Mouse (Mus musculus) frontal cortex, adult (tissue): ENCODE results near the gene Cish.
A peak's percentile ranks its signal among the peaks of the same experiment; 100 is the strongest.

Source experiments
- ATAC-seq: cut with Nextera tagmentation; 2 replicates; pipeline ENCODE4 v1.9.2; 2017; ENCODE audit warnings: mild to moderate bottlenecking, moderate library complexity, mixed read lengths; ENCODE audit not compliant: low TSS enrichment

Cish gene

DNA sequence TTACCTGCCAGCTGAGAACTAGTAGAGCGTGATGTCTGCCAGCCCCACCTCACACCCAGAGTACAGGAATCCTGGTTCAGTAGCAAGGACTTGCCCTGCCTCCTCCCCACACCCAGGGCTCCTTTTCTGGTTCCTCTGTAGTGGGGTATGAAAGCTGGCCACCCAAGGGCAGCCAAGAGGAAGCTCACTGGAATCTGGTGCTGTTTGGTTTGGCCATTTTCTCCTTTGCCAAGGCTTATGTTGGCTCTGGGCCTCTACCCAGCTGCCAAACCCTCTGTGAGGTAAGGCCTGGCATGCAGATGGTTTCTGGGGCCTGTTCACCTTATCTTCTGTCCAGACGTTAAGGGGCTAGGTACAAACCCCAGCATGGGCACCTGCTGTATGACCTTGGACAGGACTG lies 20.0 kb downstream of the Cish start:
- ATAC-seq = no peak

DNA sequence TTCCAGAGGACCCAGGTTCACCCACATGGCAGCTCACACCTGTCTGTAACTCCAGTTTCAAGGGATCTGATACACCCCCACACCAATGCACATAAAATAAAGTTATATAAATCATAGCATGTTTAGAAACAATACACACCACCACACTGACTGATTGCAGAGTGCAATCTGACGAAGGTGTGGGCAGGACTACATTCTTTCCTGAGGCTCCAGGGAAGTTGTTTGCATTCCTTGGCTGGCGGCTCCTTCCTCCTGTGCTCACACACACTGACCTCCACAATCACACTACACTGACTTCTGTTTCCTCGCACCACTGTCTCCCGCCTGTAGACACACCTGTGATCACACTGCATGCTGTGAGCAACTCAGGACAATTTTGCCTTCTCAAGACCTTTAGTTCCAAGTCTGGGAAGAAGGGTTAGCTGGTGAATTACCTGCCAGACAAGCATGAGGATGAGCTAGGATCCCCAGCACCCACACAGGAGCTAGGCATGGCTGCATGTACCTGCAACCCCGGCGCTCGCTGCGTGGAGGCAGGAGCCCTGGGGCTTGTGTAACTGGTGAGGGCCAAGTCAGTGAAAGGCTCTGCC lies 26.7 kb downstream of the Cish start:
- no peak for ATAC-seq

DNA sequence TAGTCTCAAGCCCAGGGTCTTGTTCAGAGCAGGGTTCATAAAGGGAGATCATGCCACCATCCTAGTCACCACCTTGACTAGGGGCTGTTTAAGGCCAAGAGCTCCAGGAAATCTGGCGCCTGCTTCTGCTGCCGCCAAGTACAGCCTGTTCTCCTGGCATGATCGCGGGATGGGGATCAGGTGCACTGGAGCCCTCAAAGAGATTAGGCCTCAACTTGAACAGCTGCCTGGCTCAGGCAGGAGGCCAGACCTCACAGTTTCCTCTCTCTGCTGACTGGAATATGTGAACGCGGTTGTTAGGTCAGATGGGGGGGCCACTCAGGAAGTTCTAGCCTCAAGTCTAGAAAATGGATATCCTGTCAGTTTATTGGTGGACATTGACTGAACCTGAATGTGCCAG lies 27.7 kb downstream of the Cish start:
- ATAC-seq = no peak

DNA sequence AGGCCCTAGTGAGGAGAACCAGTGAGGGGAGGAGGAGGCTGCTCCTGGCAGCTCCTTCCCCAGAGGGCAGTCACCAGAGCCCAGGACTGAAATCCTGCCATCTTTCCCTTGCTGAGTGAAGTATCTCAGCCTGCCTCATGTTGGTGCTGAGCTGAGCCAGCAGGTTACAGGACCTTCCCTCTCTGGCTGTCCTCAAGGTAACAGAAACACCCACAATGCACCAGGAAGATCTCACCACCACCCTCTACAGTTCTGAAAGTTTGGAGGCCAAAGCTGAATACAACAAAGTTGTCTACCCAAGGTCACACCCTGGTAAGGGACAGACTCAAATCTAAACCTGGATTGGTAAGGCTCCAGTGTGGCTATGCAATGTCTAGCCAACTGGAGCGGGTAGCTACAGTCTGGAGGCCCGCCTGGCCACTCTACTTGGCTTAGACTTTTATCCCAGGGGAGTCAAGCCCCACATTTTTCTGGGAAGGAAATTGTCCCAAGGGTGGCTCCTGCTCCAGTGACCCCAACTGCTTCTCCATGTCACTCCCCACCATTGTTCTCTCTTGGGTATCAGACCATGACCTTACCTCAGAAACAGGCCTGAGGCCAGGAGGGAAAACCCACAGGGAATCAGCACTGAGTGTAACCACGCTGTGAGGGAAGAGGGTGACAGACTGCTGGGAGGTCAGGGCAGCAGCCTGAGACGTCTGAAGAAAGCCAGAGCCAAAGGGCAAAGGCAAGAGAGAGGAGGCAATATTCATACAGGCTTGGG lies 29.2 kb downstream of the Cish start:
- ATAC-seq = no peak

DNA sequence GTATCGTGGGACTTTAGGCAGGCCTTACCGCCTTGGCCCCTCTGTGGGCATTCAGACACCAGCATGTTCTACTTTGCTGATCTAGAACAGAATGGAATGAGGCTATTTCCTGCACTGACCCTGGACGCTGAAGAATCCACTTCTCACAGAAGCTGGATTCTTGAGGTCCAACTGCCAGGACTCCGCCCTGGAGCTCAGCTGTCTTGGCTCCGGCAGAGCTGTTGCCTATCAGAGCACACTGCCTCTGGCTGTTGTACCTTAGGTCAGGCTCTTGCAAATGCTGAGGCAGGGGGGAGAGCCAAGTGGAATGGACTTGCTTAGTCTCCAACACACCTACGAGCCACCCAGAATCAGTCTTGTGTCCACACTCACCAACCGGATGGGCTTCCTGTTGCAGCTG lies 30.1 kb downstream of the Cish start:
- ATAC-seq = no peak

DNA sequence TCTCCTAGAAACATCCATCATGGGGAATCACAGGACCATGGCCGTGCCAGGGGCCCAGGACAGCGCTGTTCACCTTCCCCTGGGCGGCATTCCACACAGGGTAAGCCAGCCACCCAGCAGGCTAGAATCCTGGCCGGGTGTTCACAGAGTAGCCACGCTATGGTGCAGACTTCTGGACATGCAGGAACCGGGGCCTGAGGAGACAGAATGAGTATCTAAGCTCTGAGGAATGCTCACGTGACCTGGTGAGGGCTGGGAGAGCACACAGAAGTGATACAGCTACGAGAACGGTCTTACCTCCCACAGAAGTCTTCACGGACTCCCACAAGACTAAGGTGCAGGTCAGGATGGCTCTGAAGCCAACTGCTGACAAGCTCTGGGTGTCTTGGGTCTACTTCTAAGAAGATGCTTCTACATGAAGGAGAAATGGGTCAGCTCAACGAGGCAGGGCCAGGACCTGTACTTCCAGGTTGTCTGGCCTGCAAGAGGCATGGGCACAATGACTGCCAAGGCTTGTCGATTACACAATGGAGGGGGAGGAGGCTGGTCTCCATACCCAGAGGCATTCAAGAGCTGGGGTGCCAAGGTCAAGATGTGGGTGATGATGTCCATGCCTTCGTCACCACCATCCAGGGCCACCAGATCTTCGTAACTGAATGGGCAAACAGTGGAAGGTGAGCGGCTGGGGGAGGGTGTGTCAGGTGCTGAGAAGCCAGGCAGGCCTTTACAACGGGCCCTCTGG lies 32.2 kb downstream of the Cish start:
- ATAC-seq = no peak

DNA sequence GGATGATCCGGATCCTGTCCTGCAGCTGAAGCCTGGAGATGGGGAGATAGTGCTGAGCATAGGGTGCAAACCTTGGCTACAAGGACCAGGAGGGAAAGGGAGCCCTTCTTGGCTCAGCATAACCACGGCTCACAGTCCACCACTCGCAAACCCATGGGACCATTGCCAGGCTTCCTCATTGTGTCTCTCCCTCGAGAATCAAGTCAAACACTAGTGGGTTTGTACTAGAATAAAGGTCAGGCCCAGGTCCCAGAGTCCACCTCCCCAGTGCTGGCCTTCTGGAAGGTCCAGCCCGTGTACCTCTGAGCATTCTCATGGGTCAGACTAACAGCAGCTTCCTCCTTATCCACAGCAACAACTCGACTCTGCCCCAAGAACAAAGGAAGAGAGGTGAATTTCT lies 35.0 kb downstream of the Cish start:
- no peak for ATAC-seq

DNA sequence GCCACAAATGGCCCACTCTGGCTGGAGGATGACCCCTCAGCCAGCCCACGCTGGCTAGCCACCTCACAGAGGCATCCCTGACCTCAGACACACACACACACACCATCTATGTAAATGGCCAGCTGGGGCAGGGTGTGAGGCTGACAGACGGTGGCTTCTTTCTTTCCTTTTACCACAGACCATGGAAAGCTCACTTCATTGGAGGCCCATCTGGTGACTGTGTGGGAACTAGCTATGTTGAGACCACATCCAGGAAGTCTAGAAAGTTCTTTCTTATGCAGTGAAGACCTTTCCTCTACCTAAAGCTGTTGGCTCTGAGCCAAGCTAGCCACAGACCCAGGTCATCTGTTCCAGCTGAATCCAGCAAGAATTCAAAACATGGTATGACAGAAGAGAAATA lies 37.9 kb downstream of the Cish start:
- ATAC-seq = no peak

DNA sequence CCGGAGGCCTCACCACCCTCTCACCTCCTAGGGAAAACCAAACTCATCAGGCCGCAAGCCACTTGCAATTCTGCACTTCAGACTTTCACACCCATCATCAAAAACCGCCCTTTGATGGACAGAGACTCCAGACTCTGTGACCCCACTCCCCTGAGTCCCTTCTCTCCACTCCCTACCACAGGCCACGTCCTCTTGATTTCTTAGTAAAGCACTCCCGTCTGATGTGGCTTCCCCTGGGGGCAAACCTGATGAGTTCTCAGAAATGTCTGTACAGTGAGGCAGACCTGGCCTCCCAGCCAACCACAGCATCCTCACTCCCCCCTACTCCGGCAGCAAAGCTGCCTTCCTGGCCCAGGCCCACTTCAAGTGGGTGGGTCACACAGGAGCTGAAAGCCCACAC lies 38.5 kb downstream of the Cish start:
- no peak for ATAC-seq

DNA sequence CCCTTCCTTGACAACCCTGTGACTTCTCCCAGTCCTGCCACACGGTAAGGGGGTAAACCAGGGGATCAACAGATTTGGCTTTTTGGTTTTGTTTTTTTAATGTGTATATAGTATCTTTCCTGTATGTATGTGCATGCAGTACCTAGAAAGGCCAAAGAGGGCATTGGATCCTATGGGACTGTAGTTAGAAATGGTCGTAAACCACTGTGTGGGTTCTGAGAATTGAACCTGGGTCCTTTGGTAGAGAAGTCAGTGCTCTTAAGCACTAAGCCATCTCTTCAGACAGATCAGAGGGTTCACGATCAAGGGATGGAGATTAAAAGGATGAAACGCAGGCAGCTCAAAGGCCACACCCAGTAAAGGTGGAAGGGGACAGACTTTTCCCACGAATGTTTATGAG lies 39.2 kb downstream of the Cish start:
- no peak for ATAC-seq

DNA sequence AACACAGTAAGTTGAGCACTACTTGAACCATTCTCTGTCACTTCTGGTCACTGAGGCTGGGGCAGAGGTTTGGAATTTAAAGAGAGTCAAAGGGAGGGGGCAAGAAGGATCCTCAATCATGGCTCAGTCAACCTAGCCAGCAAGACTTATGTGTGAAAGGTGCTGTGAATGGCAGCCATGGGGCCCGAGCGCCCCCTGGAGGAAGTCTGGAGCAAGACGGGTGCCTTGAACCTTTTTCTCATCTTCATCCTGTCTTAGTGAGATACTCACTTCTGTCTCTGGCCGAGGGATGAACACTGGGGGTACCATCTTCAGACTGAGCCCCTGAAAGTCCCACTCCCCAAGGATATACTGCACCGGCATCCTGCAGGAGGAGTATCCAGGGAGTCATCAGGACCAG lies 40.1 kb downstream of the Cish start:
- ATAC-seq = no peak

DNA sequence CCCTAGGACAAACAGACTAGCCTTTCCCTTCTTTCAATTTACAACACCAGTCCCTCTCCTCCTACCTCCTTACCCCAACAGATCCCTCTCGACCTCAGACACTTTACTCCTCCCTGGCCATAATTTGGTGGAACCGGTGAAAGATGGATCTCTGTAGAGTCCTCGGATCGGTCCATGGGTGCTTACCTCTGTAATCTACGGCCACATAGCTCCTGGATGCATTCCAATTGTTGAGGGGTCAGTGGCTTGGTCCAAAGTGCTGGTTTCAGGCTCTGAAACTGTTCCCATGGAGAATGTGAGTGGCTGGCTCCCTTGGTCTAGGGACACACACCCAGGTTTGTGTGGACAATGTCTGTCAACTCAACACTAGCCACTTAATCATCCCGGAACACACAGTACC lies 40.6 kb downstream of the Cish start:
- no peak for ATAC-seq

DNA sequence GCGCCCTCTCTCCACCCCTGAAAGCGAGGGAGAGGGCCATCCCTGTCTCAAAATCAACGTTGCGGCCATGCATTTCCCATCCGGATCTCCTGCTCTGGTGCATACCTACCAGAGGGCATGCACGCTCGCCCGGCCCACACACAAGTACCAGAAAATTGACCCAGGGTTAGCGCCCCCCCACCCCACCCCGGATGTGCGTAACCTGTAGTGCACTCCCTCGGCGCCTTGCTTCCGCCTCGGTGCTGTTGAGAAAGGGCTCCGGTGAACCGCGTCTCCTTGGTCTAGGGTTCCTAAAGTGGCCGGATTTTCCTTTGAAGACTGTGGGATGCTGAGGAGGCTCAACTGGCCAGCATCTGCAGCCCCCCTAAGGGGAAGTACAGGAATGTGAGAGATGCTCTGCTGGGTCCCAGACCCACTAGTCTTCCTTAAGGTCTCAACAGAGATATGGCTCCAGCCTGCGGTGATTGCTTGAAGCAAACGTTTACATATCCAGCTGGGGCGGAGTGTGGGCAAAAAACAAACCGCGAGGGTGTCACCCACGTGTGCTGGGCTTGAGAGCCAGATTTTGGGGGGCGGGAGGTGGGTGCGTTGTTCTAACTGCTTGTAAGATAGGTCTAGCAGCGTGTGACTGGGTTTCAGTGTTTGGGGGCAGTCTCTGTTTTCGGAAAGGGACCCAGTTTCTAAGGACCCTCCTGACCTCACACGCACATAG lies 42.5 kb downstream of the Cish start, which contains the start of gene Hemk1:
Gene Hemk1, minus strand, starts transcription at position 179 of the 712 bp plus-strand sequence.
- ATAC-seq = peak; percentile 70

DNA sequence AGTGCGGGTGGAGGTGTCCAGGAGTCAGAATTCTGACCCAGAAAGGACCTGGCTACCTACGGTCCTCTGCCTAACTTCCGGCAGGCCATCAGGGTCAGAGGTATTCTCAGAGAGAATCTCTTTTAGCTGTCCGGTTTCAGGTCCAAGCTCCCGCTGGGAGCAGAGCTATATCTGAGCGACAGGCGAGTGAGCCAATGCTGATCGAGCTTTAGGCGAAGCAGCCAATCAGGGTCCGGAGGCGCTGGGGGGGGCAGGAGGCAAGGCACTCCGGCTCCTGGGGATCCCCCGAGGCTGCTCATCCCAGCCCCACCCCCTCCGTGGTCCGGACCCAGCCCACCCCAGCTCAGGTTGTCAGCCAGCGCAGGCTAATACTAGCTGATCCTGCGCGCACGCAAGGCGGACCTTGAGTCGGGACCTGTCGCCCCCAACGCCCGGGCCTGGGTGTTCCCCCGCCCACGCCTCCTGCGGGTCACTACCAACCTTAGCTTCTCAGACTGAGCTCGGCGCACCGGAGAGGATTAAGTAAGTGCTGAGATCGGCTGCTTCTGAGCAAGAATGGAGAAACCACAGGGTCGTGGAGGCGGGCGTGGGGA lies 44.5 kb downstream of the Cish start, which contains the start of gene 6430571L13Rik:
Gene 6430571L13Rik, plus strand, starts transcription at position 336 of the 593 bp plus-strand sequence.
- peak; percentile 88 for ATAC-seq

DNA sequence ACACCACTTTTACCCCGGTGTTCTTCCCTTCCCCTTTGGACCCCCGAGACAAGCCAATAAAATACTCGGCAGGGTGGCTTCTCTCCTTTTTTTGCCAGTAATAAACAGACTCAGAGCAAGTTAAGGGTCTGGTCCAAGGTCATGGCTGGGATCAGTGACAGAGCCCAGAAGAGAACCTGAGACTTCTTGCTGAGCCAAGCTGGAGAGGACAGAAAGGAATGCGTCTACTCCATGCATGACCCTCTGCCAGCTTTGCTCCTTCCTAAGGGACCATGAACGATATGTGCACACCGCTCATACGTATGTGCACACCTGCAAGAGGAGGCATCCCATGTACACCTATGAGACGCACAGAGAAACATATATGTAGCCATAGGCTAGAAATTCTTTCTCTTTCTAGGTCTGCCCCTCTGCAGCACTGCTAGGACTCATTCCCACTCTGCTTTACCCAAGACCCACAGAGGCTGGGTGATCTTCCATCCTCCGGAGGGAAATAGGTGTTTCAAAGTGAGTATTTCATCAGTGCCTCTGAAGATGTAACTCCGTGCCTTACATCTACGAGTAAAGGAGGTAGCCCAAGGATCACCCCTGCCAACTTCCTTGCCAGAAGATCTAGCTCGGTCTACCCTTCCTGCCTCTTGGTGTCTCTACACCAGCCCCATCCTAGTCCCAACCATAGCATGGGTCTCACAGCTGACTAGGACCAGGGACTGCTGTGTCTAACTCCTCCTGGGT lies 45.3 kb downstream of the Cish start:
- ATAC-seq = no peak

DNA sequence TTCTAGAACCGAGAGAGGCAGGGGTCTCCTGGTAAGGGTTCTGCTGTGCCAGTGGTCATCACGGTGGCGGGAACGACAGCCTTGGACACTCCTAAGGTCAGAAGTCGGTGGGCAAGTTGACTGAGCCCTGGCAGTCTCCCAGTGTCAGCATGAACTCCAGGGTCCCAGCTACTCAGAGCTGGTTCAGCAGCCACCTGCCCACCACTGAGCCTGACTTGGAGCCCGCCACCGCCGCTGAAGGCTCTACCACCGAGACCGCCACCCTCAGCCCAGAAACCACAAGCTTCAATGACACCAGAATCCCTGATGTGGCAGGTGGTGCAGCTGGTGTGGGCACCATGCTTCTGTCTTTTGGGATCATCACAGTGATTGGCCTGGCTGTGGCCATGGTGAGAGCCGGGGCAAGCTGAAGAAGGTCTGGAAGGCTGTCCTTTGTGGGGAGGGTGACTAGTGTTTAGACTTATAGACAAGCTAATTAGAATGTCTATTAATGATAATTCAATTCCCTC lies 46.4 kb downstream of the Cish start:
- ATAC-seq = no peak

DNA sequence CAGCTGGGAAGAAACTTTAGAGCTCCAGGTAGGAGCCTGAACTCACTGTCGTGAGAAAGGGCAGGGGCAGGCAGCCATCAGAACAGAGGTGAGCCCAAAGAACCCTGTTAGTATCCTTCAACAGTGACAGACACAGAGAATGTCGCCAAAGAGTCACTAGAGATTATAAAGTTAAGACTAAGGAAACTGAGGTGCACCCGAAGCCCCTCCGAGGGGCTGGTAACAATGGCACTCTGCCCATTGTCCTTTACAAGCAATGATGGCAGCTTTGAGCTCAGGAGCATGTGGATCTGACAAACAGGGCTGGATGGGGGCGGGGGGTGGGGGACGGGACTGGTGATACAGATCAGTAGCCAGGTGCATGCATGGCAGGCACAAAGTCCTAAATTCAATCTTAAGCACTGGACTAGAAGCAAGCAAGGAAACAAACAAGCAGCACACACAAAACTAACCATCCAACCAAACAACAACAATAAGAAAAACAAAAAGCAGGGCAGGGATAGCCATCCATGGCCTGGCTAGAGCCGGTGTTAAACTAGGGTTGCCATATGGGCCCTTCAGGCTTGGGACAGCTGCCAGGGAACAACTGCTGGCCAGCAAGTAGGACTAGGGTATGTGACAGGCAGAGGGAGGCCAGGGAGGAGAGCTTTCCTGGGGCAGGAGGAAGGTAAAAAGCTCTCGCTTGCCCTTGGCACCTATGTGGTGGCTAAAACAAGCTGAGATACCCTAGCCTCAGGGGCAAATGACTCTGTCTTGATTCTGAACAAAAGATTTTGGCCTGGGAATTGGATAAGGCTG lies 47.5 kb downstream of the Cish start:
- ATAC-seq = no peak

DNA sequence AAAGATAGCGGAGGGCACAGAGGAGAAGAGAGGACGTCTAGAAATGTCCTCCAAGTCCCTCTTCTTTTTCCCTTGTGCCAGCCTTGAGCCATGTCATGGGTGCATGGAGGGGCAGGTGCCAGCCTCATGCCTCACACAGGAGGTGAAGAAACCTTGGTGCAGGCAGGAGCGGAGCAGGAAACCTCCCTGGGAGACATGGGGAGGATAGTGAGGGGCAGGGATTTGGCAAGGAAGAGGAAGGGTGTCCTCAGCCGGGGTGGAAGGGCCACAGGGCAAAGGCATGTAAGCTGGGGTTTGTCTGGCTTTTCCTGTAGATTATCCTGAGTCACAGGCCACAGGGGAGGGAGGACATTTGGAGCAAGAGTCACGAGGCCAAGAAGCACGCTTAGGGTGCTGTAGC lies 48.2 kb downstream of the Cish start:
- no peak for ATAC-seq

DNA sequence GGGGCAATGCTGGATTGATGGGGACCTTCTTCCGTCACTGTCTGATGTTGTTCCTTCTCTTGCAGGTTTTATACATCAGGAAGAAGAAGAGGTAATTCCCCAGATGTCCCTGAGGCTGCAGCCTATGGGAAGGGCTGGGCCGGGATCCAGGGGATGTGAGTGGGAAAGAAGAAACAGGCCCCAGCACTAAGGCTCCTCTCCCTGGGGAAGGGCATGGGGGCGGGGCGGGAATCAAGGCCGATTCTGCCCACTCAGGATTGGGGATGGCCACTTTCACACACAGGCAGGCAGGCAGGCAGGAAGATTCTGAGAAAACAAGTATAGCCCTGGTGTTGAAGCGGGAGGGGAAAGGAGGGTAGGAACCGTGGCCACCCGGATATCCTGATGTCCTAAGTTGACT lies 50.3 kb downstream of the Cish start:
- no peak for ATAC-seq

DNA sequence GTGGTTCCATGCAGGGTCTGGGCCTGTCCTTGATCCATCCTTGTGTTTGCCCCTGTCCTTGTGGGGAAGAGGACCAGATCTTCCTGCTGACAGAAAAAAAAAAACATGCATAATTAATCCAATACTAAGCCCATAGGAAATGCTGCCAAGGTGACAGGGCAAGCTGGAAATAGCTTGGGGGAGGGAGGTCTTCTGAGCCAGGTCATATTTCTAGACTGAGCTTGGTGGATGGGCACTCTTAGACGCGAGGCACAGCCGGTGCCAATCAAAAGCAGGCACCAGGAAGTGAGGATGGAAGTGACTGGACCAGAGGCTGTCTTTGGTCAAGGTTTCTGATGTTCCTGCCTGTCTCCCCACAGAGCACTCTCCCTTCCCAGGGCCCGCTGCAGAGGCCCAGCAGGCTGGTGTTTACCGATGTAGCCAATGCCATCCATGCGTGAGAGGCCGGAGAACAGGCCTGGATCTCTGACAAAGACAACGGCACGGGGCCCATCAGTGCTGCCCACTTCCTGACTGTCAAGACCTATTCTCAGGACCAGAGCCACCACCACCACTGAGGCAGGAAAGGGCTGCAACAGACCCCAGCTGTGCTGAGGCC lies 51.9 kb downstream of the Cish start:
- no peak for ATAC-seq
